Mouse (Mus musculus): ENCODE measurements around the gene Tmem206.

Gene Tmem206

DNA sequence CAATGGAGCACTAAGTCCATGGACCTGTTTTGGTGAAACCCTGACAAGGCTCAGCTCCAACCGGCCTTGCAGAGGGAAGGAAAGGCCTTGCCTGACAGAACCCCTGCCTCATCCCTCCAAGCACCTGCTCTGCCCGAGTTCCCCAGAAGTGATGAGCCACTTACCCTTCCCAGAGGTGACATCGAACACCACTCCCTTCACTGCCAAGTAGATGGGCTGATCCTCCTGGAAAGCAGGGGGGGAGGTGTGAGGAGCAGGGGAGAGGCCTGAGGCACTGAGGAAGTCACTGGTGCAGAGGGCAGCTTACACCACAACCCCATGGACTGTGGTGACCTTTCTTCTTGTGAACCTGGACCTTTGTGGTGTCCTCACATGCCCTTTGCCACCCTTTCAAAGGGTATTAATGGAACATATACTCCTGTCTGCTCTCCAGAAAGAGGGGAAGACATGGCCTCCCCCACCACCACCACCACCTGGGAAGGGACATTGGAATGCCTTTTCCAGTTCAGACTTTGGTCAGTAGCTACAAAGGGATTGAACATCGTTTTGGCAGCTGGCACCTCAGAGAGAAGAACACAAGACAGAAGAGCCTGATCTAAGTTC lies 14.3 kb upstream of the Tmem206 start:
- no peak for DNase-seq (ENCODE audit: low spot score)

DNA sequence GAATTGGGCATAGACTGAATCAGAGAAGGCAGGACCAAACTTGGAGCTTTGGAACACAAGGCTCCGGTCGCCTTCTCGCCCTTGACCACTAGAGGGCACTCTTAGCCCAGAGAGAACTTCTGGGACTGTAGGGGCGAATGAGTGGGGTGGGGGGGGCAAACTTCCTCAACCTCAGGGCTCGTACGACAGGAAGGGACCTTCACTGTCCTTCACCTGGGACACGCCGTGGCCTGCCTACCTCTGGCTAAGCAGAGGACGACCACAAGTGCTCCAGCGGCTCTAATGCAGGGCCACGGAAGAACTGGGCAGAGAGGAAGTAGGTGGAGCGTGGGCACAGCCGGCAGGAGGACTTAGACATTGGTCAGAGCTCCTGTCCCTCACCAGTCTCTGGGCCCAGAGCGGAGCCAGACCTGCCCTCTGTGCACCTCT lies 13.2 kb upstream of the Tmem206 start:
- peak; percentile 61 for DNase-seq (ENCODE audit: low spot score)

DNA sequence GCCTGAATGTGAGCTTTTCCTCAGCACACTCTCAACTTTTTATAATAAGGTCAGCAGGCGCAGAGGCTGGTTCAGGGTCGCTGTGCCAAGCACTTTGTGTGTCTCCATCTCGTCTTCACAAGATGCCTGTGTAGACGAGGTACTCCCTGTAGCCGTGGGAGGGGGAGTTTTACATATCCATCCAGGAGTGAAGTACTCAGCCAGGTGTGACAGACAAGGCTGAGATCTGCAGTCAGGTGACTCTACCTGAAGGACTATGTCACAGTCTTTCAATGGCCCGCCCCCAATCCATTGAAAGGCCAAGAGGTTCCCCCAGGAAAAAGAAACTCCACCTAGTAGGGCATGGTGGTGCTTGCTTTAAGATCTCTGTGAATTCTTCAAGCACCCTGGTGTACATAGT lies 12.6 kb upstream of the Tmem206 start:
- no peak for DNase-seq (ENCODE audit: low spot score)

DNA sequence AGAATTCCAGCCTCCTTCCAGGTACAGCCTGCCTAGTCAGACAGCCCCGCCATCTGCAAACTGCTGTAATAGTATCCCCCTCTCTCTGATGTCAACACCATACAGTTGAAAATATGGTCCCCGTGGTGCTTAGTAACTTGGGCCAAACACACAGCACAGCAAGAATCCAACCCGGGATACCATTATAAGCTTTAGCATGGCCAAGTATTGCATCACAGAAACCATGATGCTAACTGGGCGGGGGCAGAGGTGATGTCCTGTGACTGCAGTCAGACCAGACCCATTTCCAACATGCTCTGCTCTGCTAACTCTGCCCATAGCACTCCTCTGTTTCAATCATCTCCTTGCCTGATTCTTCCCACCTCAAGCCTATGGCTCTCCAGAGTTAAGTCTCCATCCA lies 11.8 kb upstream of the Tmem206 start:
- no peak for DNase-seq (ENCODE audit: low spot score)

DNA sequence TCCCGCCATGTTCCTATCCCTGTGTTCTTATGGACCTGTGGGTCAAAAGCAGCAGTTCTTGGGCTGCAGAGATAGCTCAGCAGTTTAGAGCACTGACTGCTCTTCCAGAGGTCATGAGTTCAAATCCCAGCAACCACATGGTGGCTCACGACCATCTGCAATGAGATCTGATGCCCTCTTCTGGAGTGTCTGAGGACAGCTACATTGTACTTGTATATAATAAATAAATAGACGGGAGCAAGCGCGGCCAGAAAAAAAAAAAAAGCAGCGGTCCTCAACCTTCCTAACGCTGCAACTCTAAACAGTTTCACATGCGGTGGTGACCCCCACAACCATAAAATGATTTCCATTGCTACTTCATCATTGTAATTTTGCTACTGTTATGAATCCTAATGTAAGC lies 8.9 kb upstream of the Tmem206 start:
- DNase-seq (ENCODE audit: low spot score), result no peak

DNA sequence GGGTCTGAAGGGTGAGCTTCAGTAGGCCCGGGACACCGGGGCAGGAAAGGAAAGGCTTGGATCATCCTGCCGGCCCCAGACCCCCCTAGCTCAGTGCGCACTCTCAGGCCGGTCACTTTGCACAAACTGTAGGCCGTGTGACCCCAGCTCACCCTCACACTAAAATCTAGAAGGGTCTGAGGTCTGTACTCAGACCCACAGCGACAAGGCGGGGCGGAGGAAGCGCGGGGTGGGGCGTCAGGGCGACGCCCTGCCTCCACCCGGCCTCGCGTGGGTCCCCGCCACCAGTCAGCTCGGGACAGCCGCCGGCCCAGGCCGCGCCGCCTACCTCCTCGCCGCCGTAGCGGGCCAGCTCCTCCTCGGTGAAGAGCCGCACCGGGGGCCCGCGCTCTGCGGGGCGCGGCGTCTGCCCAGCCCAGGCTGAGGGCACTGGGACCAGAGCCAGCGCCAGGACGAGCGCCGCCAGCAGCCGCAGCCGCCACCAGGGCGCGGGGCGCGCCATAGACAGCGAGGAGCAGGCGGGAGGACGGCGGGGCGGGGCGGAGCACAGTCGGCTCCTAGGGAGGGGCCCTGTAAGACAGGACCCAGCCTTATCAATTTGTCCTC lies 8.0 kb upstream of the Tmem206 start, which contains the start of gene Nenf:
Gene Nenf (minus strand): TSS at position 604 of the 606 bp plus-strand sequence.
- DNase-seq (ENCODE audit: low spot score), result no peak

DNA sequence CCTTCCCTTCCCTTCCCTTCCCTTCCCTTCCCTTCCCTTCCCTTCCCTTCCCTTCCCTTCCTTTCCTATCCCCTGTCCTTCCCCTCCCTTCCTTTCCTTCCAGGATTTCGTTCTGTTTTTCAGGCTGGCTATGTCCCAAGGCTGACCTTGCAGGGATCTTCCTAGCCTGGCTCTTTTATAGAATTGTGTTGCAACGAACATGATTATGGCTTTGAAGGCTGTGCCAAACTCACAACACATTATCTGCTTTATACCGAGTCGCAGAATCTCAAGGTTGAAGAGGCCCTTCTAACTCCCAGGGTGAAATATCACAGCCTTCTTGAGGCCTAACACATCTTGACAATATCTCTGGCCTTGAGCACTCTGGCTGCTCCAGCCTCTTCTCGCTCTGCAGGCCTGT lies 7.0 kb upstream of the Tmem206 start:
- no peak for DNase-seq (ENCODE audit: low spot score)

DNA sequence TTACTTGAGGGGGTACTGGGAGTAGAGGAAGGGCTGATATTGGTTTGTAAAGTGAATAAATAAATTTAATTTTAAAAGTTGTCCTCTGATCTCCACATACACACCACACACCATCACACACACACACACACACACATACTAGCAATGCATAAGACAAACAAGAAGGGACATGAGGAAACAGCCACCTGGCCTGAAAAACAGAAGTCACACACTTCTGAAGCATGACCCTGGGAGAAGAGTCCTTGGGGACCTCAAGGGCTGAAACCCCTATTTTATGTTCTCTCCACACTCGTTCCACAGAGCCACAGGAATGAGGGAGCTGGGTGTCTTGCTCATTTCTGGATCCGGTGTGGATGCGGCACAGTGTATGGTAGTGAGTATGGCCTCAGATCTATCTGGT lies 2.3 kb upstream of the Tmem206 start:
- no peak for DNase-seq (ENCODE audit: low spot score)

DNA sequence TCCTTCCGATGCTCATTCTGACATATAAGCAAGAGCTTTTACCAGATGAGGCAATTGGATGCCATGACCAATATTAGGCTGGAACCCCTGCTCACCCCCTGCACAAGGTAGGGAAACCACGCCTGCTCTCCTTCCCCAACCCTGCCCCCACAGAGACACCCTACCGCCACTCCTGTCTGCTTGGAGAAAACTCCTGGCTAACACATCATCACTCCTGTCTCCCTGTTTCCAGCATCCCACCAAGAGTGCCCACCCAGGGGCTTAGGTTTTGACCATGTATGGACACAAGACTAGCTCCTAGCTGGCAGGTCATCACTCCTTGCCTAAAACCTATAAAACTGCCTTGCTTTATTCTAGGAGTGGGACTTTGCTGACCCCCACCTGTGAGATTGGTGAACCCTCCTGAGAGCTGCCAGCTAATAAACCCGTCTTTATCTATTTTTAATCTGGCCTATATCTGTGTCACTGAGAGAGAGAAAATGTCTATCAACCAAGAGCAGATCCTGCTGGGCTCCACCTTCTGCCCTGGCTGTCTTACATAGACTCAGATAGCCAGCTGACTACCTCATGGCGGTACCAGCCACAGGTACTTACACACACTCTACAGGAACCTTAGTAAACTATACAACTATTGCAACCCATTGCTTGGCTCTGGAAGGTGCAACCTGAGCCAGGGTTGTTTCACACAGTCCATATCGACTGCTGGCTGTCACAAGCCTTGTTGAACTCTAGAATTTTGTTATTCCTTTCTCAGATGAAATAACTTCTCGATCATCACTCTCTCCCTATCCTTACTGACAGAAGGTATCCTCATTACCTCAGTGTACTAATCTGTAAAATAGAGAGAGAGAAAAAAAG lies 750 bp upstream of the Tmem206 start:
- no peak for DNase-seq (ENCODE audit: low spot score)

DNA sequence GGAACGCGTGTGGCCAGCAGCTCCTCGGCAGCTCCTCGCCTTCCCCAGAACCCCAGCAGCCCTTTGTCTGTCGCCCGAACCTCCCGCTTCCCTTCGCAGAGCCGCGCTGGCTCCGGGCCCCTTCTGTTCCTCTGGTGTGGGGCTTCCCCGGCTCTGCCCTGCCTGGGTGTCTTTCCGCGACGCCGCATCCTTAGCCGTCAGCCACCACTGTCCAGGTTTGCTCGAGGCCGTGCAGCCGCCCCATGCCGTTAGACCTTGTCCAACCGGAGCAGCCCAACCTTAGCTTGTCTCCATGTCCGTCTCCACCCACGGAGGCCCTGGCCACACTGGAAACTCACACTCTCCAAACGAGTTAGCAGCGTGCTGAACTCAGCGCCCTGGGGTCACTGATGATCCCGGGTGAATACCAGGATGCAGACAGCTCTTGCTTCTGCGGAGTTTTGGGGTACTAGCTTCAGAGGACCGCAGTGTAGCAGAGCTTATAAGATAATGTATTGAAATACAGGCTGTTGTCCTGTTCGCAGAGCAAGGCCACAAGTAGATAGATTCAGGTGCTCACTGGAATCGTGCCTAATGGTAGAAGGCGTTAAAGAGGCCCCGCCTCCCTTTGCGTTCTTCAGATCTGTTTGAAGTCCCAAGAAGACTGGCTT lies 646 bp downstream of the Tmem206 start:
- no peak for DNase-seq (ENCODE audit: low spot score)

DNA sequence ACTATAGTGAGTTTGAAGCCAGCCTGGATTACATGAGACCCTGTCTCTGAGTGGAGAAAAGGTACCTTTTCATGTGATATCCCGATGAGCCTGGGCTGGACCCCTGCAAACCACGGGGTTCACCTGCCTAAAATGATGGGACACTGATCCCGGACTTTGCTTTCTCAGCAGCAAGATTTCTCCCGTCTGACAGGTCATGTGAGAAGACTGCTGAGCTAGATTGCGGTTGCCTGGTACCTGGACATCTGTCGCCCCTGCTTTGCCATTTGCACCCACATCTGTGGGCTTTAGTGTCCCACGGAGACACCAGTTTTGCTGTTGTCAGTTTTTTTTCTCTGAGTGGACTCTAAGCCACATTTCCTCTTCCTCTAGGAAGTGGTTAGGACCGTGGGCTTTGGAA lies 1.5 kb downstream of the Tmem206 start:
- DNase-seq (ENCODE audit: low spot score), result no peak

DNA sequence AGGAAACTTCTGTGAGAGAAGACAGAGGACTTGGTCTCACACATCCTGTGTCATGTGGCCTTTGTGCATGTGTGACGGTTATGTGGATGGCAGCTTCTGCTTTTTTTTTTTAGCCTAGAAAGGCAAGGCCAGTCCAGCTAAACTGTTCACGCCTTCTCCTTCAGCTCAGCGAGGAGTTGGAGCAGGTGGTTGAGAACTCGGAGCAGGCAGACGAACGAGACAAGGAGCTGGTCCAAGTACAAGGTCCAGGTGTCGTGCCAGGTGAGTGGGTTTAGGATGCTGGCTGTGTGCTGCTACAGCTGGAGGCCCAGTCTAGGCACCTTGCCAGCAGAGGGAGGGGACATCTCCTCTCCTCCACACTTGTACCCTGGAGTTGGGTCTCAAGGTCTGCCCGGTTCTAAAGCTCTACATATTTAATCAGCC lies 2.3 kb downstream of the Tmem206 start:
- no peak for DNase-seq (ENCODE audit: low spot score)

DNA sequence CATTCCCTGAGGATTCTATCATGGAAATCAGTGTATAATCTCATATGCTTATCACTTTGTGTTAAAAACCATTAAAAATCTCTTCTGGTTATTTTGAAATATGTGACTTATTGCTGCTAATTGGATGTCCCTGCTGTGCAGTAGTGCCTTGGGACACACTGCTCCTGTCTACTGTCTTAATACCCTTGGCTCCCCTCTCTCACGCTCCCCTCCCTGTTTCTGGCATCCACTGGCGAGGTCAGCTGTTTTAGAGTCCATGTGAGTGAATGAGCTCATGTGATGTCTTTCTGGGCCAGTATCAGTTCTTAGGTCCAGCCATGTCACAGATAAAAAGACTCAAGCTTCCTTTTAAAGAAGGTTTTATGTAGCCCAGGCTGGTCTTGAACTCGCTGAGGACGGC lies 4.6 kb downstream of the Tmem206 start:
- DNase-seq (ENCODE audit: low spot score), result no peak

DNA sequence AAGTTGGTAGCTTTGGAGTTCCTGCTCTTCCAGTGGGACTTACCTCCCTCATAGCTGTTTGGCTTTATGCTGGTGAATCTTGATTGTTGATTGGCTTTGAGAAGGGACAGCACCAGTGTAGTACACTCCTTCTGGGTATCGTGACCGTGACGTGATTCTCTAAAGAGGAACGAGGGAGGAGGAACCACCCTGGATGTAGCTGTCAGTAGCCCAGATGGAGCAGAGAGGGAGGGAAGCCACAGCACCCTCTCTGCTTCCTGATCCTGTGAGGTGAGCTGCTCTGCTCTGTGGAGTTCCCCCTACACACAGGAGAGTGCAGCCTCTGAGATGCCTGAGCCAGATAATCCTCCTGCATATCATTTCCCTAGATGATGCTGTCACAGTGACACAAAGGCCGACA lies 8.8 kb downstream of the Tmem206 start:
- no peak for DNase-seq (ENCODE audit: low spot score)

DNA sequence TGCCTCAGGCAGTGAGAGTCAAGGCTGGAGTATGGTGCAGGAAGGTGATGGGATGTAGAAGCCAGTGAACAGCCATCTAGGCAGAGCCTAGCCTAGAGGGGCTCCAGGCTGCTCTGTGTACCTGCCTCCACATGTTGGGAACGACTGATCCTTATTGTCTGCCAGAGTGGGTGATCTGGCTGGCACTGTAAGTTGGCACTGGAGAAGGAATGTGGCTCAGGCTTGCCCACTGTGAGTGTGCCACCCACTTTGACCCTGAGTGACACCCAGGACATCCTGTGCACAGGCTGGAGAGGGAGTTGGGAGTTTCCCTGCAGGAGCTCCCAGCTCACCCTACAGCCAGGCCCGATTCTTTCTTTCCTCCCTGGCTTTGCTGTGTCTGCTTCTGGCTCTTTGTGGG lies 14.2 kb downstream of the Tmem206 start:
- DNase-seq (ENCODE audit: low spot score), result no peak

DNA sequence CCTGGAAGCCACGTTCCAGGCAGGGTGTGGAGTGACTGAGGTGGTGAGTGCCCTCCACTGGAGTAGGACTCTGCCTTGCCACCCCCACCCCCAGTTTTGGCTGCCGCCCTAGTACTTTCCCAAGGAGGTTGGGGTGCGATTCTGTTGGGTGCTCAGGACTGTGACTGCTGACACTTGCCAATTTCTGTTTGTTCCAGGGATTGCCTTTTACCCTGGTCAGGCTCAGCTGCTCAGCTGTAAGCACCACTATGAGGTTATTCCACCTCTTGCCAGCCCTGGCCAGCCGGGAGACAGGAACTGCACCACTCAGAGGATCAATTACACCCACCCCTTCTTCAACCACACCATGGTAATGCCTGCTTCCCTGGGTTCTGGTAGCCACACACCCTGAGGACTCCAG lies 14.8 kb downstream of the Tmem206 start:
- DNase-seq (ENCODE audit: low spot score), result no peak

DNA sequence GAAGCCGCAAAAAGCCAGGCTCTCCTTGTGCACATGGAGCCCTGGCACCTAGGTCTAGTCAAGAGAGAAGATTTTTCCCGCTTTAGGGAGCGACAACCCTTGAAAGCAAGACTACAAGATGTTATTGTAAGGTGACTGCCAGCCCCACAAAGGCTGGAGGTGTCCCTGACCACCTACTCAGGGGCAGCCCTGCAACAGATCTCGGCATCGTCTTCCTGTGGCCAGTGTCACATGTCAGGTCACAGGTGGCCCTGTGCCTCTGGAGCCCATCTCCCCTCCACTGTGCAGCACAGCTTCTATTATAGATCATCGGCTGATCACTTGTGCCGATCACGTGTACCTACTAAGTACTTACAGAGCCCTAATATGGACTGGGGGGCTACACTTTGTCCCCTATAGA lies 21.9 kb downstream of the Tmem206 start:
- no peak for DNase-seq (ENCODE audit: low spot score)

DNA sequence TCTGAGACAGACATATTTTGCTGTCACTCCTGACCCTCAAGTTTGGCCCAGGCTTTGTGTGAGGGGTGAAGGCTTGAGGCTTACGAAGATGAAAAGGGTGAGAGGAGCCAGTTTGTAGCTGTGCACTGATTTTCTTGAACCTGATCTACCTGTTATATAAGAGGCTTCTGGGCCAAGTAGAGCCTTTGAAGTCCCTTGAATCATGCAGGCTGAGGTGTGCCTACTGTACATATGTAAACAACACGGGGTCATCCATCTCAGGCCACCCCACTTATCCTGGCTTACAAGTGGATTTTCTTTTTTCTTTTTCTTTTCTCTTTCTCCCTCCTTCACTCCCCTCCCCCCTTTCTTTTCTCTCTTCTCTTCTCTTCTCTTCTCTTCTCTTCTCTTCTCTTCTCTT lies 22.9 kb downstream of the Tmem206 start:
- no peak for DNase-seq (ENCODE audit: low spot score)

DNA sequence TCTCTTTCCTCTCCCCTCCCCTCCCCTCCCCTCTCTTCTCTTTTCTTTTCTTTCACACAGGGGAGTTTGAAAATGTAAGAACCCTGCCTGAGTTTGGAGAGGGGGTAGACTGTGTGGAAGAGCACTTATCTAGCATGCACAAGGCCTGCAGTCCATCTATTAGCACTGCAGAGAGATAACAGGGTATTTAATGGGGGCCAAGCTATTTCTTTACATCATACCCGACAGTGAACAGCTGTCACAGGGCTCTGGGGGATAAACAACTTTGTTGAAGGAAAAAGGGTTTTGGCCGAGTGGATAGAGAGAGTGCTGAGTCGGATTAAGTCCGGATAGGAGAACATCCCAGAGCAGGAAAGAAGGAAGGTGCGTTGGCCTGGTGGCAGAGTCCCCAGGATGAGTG lies 23.3 kb downstream of the Tmem206 start:
- DNase-seq (ENCODE audit: low spot score), result no peak

DNA sequence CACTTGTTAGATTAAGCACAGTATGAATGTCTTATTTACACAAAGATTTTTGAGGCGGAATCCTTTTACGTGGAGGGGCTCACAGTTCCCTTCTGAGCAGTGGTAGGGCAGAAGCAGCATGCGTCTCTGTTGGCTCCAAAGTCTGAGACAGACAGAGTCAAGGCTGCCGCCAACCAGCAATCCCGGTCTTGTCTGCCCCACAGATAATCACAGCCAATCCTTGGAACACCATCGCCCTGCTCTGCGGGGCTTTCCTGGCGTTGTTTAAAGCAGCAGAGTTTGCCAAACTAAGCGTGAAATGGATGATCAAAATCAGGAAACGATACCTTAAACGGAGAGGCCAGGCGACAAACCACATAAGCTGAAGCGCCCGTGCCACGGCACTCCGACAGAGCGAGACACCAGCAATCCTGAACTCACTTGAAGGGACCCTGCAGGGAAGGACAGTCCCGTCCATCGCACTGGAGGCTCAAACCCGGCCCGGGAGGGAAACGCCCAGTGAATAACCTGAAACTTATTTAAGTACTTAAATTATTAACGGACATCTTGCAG lies 23.9 kb downstream of the Tmem206 start:
- DNase-seq (ENCODE audit: low spot score), result no peak

DNA sequence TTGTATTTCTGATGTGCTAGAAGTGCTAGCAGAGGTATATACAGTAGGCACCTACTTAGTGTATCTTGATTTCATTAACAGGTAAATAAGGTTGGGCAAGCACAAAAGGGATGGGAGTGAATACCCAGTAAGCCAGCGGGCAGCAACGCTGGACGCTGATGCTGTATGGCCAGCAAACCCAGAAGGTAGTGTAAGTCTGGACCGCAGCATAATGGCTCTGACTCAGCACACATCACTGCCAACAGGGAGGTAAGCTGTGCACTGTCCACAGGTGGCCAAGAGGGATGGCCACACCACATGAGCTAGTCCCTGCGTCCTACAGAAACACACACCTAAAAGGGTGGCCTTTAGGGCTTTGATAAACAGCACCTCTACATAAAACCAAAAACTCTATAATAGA lies 24.6 kb downstream of the Tmem206 start:
- DNase-seq (ENCODE audit: low spot score), result no peak

DNA sequence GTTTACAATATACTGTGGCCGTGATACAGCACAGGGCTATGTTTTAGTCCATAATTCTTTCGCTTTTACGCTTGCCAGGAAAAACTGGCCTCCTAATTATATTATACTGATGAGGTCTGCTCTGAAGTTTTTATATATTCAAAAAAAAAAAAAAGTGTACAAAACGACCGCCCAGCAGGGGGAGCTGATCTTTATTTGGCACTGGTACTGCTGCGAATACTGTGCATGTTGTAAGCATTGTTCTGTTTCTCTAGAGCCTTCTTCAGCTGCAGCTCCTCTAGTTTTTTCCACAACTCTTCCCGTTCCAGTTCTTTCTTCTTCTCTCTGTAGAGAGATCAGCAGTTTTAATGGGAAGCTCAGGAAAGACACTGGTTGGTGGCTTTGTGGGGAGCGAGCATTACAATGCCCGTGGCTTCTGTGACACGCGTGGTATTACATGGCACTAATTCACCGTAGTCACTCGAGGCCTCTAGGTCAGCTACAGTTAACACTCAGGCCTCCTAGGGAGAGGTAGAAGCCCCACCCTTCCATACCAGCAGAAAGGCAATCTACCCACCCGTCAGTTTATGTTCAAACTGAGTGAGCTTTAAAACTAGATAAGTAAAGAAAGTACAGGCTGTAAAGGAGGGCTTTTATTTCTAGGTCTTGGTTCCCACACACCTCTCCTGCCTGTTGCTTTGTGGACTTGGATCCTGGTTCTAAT lies 27.2 kb downstream of the Tmem206 start:
- no peak for DNase-seq (ENCODE audit: low spot score)

Measured in left cerebral cortex, adult 11 months (tissue).